Mouse (Mus musculus): ENCODE results near the gene Mdn1. TPM values are rescaled to one million over a fixed set of nuclear protein-coding genes. Genes with fewer than 3 reads are reported as not detected.

Mdn1 gene
- polyA plus RNA-seq, 2 experiments = 4.5 to 9.8 TPM

DNA sequence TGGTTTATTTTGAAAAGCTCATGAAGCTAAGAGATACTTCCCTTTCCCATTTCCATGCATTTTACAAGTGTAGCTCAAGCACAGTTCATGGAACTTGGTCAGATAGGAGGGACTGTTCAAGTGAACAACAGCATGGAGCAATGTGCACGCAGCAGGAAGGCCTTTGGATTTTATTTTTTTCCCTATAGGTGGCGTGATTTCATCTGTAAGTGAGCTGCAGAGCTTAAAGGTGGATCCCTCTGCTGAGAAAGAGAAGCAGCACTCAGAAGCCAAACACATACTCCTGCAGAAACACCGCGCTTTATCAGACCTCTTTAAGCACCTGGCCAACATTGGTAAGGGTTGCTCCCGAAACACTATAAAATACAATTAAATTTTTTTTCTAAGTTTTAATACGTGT lies 88.5 kb downstream of the Mdn1 start:
- 76% methylated on average over 6 of the region's 6 CpGs for WGBS (ENCODE audit: insufficient replicate concordance)
- Histone ChIP-seq H3K9ac (replicated peaks) (no peak overlapping the region), H3K36me3 (replicated peaks; ENCODE audit: control insufficient read depth, insufficient read depth, low read depth) (peaks cover 24% of the 10 kb centered on the region), H3K4me3 (ENCODE audit: insufficient read depth in 1 of 2, low read depth in 2 of 2, low read length in 2 of 2) (no peak overlapping the region), H3K9me3 (ENCODE audit: control insufficient read depth, low read length) (no peaks in the 10 kb centered on the region), H3K4me2 (ENCODE audit: low read depth) (no peak overlapping the region), H3K4me1 (replicated peaks; ENCODE audit: control insufficient read depth in 2 of 2, insufficient read depth in 2 of 2, low read length in 1 of 2) (no peaks in the 10 kb centered on the region), H3K27me3 (ENCODE audit: control insufficient read depth, insufficient read depth, low read length) (no peaks in the 10 kb centered on the region), H3K27ac (no peak overlapping the region)
- TF ChIP-seq CTCF (IDR thresholded peaks at IDR 0.05; ENCODE audit: low read depth) = no peak
- no peak for TF ChIP-seq EP300 (IDR thresholded peaks at IDR 0.05; ENCODE audit: low read depth)
- DNase-seq (ENCODE audit: low read depth in 3 of 3, low spot score in 3 of 3) = no peak
- ATAC-seq (ENCODE audit: insufficient read depth) = no peak

DNA sequence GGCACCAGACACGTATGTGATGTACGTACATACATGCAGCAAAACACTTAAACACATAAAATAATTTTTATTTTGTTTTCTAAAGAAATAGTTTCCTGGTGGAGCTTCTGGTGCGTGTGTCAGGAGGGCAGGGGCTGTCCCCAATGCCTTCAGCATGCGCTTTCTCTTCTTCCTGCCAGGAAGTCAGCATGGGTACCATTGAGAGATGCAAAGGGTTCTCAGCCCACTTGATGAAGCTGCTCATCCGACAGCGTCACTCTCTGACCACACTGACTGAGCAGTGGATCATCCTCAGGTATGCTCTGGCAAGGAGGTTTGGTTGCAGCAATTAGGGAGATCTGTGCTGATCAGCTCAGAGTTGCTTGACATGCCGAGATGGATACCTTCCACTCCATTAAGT lies 91.5 kb downstream of the Mdn1 start:
- no peaks in the 10 kb centered on the region for H3K9me3 ChIP-seq (ENCODE audit: control insufficient read depth, low read length)
- H3K27me3 ChIP-seq (ENCODE audit: control insufficient read depth, insufficient read depth, low read length) = no peaks in the 10 kb centered on the region
- peaks cover 24% of the 10 kb centered on the region for H3K36me3 ChIP-seq (replicated peaks; ENCODE audit: control insufficient read depth, insufficient read depth, low read depth)
- DNase-seq (ENCODE audit: low read depth in 3 of 3, low spot score in 3 of 3) = no peak
- no peak overlapping the region for H3K27ac ChIP-seq
- H3K9ac ChIP-seq (replicated peaks) = no peak overlapping the region
- H3K4me1 ChIP-seq (replicated peaks; ENCODE audit: control insufficient read depth in 2 of 2, insufficient read depth in 2 of 2, low read length in 1 of 2) = no peaks in the 10 kb centered on the region
- no peak overlapping the region for H3K4me2 ChIP-seq (ENCODE audit: low read depth)
- 79% methylated on average over 7 of the region's 7 CpGs for WGBS (ENCODE audit: insufficient replicate concordance)
- ATAC-seq (ENCODE audit: insufficient read depth) = no peak
- TF ChIP-seq CTCF (IDR thresholded peaks at IDR 0.05; ENCODE audit: low read depth) (no peak), EP300 (IDR thresholded peaks at IDR 0.05; ENCODE audit: low read depth) (no peak)
- H3K4me3 ChIP-seq (ENCODE audit: insufficient read depth in 1 of 2, low read depth in 2 of 2, low read length in 2 of 2) = no peak overlapping the region

GRCm38 (mm10) chr4:32750711-32751110 lies 93.8 kb downstream of the Mdn1 start:
- 89% methylated on average over 1 of the region's 1 CpGs for WGBS (ENCODE audit: insufficient replicate concordance)
- ATAC-seq (ENCODE audit: insufficient read depth) = no peak
- Histone ChIP-seq H3K9me3 (ENCODE audit: control insufficient read depth, low read length) (no peaks in the 10 kb centered on the region), H3K36me3 (replicated peaks; ENCODE audit: control insufficient read depth, insufficient read depth, low read depth) (peaks cover 19% of the 10 kb centered on the region), H3K9ac (replicated peaks) (no peak overlapping the region), H3K4me1 (replicated peaks; ENCODE audit: control insufficient read depth in 2 of 2, insufficient read depth in 2 of 2, low read length in 1 of 2) (no peaks in the 10 kb centered on the region), H3K27ac (no peak overlapping the region), H3K4me2 (ENCODE audit: low read depth) (no peak overlapping the region), H3K27me3 (ENCODE audit: control insufficient read depth, insufficient read depth, low read length) (no peaks in the 10 kb centered on the region), H3K4me3 (ENCODE audit: insufficient read depth in 1 of 2, low read depth in 2 of 2, low read length in 2 of 2) (no peak overlapping the region)
- TF ChIP-seq EP300 (IDR thresholded peaks at IDR 0.05; ENCODE audit: low read depth) (no peak), CTCF (IDR thresholded peaks at IDR 0.05; ENCODE audit: low read depth) (no peak)
- no peak for DNase-seq (ENCODE audit: low read depth in 3 of 3, low spot score in 3 of 3)

GRCm38 (mm10) chr4:32757430-32757829 lies 100.5 kb downstream of the Mdn1 start:
- no peak for TF ChIP-seq EP300 (IDR thresholded peaks at IDR 0.05; ENCODE audit: low read depth)
- no peak for TF ChIP-seq CTCF (IDR thresholded peaks at IDR 0.05; ENCODE audit: low read depth)
- Histone ChIP-seq H3K9ac (replicated peaks) (no peak overlapping the region), H3K4me2 (ENCODE audit: low read depth) (no peak overlapping the region), H3K9me3 (ENCODE audit: control insufficient read depth, low read length) (no peaks in the 10 kb centered on the region), H3K27ac (no peak overlapping the region), H3K4me1 (replicated peaks; ENCODE audit: control insufficient read depth in 2 of 2, insufficient read depth in 2 of 2, low read length in 1 of 2) (no peaks in the 10 kb centered on the region), H3K27me3 (ENCODE audit: control insufficient read depth, insufficient read depth, low read length) (no peaks in the 10 kb centered on the region), H3K36me3 (replicated peaks; ENCODE audit: control insufficient read depth, insufficient read depth, low read depth) (peaks cover 12% of the 10 kb centered on the region), H3K4me3 (ENCODE audit: insufficient read depth in 1 of 2, low read depth in 2 of 2, low read length in 2 of 2) (no peak overlapping the region)
- no peak for DNase-seq (ENCODE audit: low read depth in 3 of 3, low spot score in 3 of 3)
- no peak for ATAC-seq (ENCODE audit: insufficient read depth)
- WGBS (ENCODE audit: insufficient replicate concordance) = 56% methylated on average over 2 of the region's 2 CpGs

GRCm38 (mm10) chr4:32767471-32767870 lies 110.6 kb downstream of the Mdn1 start:
- no peak overlapping the region for H3K27ac ChIP-seq
- TF ChIP-seq CTCF (IDR thresholded peaks at IDR 0.05; ENCODE audit: low read depth) (no peak), EP300 (IDR thresholded peaks at IDR 0.05; ENCODE audit: low read depth) (no peak)
- no peak overlapping the region for H3K4me2 ChIP-seq (ENCODE audit: low read depth)
- H3K4me3 ChIP-seq (ENCODE audit: insufficient read depth in 1 of 2, low read depth in 2 of 2, low read length in 2 of 2) = no peak overlapping the region
- WGBS (ENCODE audit: insufficient replicate concordance) = 83% methylated on average over 7 of the region's 7 CpGs
- H3K4me1 ChIP-seq (replicated peaks; ENCODE audit: control insufficient read depth in 2 of 2, insufficient read depth in 2 of 2, low read length in 1 of 2) = no peaks in the 10 kb centered on the region
- peaks cover 4% of the 10 kb centered on the region; the same call in 1 of the 2 replicates for H3K36me3 ChIP-seq (replicated peaks; ENCODE audit: control insufficient read depth, insufficient read depth, low read depth)
- DNase-seq (ENCODE audit: low read depth in 3 of 3, low spot score in 3 of 3) (no peak), ATAC-seq (ENCODE audit: insufficient read depth) (no peak)
- no peaks in the 10 kb centered on the region for H3K9me3 ChIP-seq (ENCODE audit: control insufficient read depth, low read length)
- no peak overlapping the region for H3K9ac ChIP-seq (replicated peaks)
- no peaks in the 10 kb centered on the region for H3K27me3 ChIP-seq (ENCODE audit: control insufficient read depth, insufficient read depth, low read length)
